Mouse (Mus musculus) hindbrain, embryonic 11.5 days (tissue): Measurements from ENCODE around the gene Dazap2. TPM values are rescaled to one million over a fixed set of nuclear protein-coding genes. Genes with fewer than 3 reads are reported as not detected.
"Not testable (repeated sequence)": the region's sequence is repeated elsewhere in the genome, so short reads cannot be mapped to it uniquely, and the experiment has no call there.

ENCODE experiments used
- ATAC-seq: fragments of 200-750 bp; cut with Nextera tagmentation; 2 replicates; pipeline ENCODE4 v1.8.0; 2017; ENCODE audit warnings: mild to moderate bottlenecking, moderate TSS enrichment, moderate library complexity; ENCODE audit not compliant: low FRiP score
- DNase-seq: peaks from one replicate; pipeline ENCODE4 v3.0.0-alpha.2; 2015; ENCODE audit warnings: low spot score
- H3K27ac ChIP-seq: fragments of 300-500 bp; sonication (generic); 2 replicates; pipeline ENCODE4 v1.5.1; 2014; ENCODE audit warnings: mild to moderate bottlenecking, low read depth, low read length
- H3K27me3 ChIP-seq: fragments of 300-500 bp; sonication (generic); 2 replicates; pipeline ENCODE4 v1.6.1; 2014; ENCODE audit warnings: mild to moderate bottlenecking, low read length, moderate library complexity, mixed read lengths; ENCODE audit not compliant: control insufficient read depth, insufficient read depth
- H3K36me3 ChIP-seq: fragments of 300-500 bp; sonication (generic); 2 replicates; pipeline ENCODE4 v1.6.1; 2014; ENCODE audit warnings: mild to moderate bottlenecking, low read length, moderate library complexity, mixed read lengths; ENCODE audit not compliant: control insufficient read depth, insufficient read depth
- H3K4me1 ChIP-seq: fragments of 300-500 bp; sonication (generic); replicated peaks from 2 replicates; pipeline ENCODE4 v1.6.1; 2014; ENCODE audit warnings: low read length, mixed read lengths; ENCODE audit not compliant: control insufficient read depth, insufficient read depth
- H3K4me2 ChIP-seq: fragments of 300-500 bp; sonication (generic); replicated peaks from 2 replicates; pipeline ENCODE4 v1.6.1; 2014; ENCODE audit warnings: mild to moderate bottlenecking, low read depth, low read length
- H3K4me3 ChIP-seq: fragments of 300-500 bp; sonication (generic); 2 replicates; pipeline ENCODE4 v1.5.1; 2014; ENCODE audit warnings: low read depth, low read length
- H3K9ac ChIP-seq: fragments of 300-500 bp; sonication (generic); 2 replicates; pipeline ENCODE4 v1.6.1; 2014; ENCODE audit warnings: low read depth, low read length
- H3K9me3 ChIP-seq: fragments of 300-500 bp; sonication (generic); 2 replicates; pipeline ENCODE4 v1.6.1; 2016; ENCODE audit warnings: low read length; ENCODE audit not compliant: control insufficient read depth
- WGBS: fragments of 180-500 bp; shearing (Covaris S2); extraction: QIAGEN DNeasy Blood & Tissue Kit; methylation state at CpG from one replicate; pipeline ENCODE4 v1.1.7; 2014; 5-methylcytosine and 5-hydroxymethylcytosine counted together
- polyA plus RNA-seq: library from polyadenylated mRNA; unstranded; fragments of >200 nt; fragmentation: Nextera tagmentation; extraction: Ambion mirVana; gene quantifications from 2 replicates; pipeline ENCODE4 v1.2.1, GENCODE M21; 2014

Gene Dazap2
- polyA plus RNA-seq, 1 experiment from 2014 or later, result 256 TPM

DNA sequence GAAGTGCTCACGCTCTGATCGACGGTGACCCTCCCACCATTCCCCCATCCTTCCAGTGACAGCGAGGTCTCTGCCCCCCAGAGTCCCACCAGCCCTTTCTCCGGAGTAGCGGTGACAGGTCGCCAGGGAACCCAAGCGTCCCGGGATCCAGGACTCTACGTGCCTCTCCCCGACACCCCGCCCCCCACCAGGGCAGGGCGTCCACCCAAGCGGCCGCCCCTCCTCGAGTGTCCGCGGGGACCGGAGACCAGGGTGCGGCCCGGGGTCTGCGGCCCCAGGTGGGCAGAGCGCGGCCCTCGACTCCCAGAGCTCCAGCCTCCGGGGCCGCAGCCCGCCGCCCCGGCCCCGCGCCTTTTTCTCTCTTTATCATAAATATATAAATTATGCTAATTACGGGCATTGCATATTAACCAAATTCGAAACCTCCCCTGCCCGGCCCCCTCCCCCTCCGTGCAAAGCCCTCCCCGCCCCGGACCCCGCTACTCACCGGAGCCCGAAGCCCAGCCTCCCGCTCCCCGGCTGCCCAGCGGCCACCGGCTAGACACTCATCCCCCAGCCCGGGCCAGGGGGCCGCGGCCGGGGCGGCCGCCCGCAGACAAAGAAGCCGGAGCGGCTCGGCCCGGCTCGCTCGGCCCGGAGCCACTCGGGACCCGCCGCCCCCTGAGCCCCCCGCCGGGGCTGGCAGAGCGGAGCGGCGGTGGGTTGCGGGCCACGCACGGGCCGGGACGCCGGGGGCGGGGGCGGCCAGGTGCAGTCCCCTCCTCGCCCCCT, 15.7 kb upstream of the Dazap2 start, which contains the start of gene Pou6f1:
Pou6f1 (minus strand) TSS at position 709 of the 771 bp plus-strand sequence.
- H3K9me3 ChIP-seq, result no peaks in the 10 kb centered on the region
- peak within 1 kb of the TSS; percentile 77 for H3K4me3 ChIP-seq
- ATAC-seq (peak; percentile 75), DNase-seq (peak; percentile 58)
- WGBS, result under 1% methylated on average over 42 of the region's 76 CpGs
- H3K4me1 ChIP-seq, result peaks cover 5% of the 10 kb centered on the region; the same call in 1 of the 2 replicates
- peaks cover 18% of the 10 kb centered on the region for H3K27me3 ChIP-seq
- H3K36me3 ChIP-seq, result no peaks in the 10 kb centered on the region
- peak within 1 kb of the TSS; percentile 91 for H3K9ac ChIP-seq
- peak within 1 kb of the TSS; percentile 70 for H3K27ac ChIP-seq
- H3K4me2 ChIP-seq, result peak within 1 kb of the TSS; percentile 81

DNA sequence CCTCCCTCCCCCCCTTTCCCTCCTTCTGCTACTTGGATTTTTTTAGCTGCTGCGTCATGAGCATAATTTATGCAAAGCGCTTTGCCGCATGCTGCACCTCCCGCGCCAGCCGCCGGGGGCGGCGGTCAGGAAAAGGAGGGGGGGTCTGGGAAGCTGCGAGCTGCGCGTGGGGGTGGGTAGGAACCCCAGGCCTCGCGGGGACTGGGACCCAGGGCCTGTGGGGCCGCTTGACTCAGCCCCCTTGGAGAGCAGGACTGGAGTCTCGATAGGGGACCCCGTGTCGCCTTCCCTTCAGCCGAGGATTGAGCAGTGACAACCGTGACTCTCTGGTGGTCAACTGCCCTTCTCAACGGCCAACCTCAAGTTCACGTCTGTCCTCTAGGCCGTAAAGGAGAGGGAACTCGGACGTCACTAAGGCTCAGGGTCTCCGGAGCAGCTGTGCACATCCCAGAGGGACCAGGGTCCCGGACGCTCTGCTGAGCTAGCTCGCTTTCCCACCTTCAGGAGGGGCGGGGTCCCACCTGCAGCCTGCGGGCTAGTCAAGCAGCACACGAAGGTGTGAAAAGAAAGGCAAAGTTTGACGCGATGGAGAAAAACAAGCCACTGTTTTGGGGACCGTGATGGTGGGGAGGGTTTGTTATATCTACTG, 15.0 kb upstream of the Dazap2 start:
- peaks cover 7% of the 10 kb centered on the region; the same call in 1 of the 2 replicates for H3K4me1 ChIP-seq
- ATAC-seq (peak; percentile 64), DNase-seq (peak; percentile 85)
- H3K27me3 ChIP-seq, result peaks cover 18% of the 10 kb centered on the region
- peak overlapping the region; percentile 70 for H3K27ac ChIP-seq
- peak overlapping the region; percentile 81 for H3K4me2 ChIP-seq
- H3K9me3 ChIP-seq, result no peaks in the 10 kb centered on the region
- 1% methylated on average over 35 of the region's 35 CpGs for WGBS
- H3K9ac ChIP-seq, result peak overlapping the region; percentile 91
- peak overlapping the region; percentile 77 for H3K4me3 ChIP-seq
- no peaks in the 10 kb centered on the region for H3K36me3 ChIP-seq

DNA sequence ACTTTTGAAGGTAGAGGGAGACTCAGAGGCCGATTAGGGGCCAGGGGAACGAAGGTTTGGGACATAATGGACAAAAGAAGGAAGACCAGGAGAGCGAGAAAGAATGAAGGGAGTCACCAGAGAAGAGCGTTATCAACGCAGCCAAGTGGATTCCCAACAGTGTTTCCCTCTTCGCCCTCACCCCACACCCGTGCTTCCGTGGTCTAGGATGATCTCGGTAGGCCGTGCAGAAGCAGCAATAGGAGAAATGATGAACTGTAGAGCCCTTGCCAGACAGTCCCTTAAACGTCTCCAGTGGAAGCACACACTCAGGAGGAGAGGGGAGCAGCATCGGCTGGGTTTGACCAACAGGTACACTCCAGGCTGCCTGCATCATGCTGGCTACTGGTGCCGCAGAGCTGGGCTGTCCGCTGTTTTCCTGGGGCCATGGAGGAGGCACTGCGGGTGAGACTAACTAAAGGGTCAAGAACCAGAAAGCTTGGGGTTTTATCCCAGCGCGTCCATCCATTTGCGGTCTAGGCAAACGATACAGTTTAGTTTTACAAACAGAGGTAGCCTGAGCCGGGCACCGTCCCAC, 14.4 kb upstream of the Dazap2 start:
- H3K4me1 ChIP-seq, result peaks cover 7% of the 10 kb centered on the region; the same call in 1 of the 2 replicates
- no peaks in the 10 kb centered on the region for H3K36me3 ChIP-seq
- no peaks in the 10 kb centered on the region for H3K9me3 ChIP-seq
- H3K27me3 ChIP-seq, result peaks cover 18% of the 10 kb centered on the region
- peak overlapping the region; percentile 81; the same call in 1 of the 2 replicates for H3K4me2 ChIP-seq
- 10% methylated on average over 21 of the region's 21 CpGs for WGBS
- no peak overlapping the region for H3K9ac ChIP-seq
- DNase-seq (peak; percentile 19), ATAC-seq (no peak)
- no peak overlapping the region for H3K27ac ChIP-seq
- no peak overlapping the region for H3K4me3 ChIP-seq

DNA sequence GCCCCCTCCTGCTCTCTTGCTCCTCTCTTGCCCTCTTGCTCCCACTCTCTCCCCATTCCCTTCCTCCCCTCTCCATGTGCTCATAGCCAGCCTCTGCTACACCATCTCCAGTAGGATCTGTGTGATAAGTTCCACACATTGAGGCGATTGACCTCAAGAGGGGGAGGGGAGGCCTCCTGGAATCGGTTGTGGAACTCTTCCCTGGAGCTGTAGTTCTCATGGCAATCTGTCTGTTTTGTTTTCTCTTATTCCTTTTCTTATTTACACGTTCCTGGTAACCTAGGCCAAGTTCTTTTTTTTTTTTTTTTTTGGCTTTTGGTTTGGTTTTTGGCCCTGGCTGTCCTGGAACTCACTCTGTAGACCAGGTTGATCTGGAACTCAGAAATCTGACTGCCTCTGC, 13.5 kb upstream of the Dazap2 start:
- Histone ChIP-seq H3K4me2 (no peak overlapping the region), H3K4me1 (peaks cover 7% of the 10 kb centered on the region; the same call in 1 of the 2 replicates)

DNA sequence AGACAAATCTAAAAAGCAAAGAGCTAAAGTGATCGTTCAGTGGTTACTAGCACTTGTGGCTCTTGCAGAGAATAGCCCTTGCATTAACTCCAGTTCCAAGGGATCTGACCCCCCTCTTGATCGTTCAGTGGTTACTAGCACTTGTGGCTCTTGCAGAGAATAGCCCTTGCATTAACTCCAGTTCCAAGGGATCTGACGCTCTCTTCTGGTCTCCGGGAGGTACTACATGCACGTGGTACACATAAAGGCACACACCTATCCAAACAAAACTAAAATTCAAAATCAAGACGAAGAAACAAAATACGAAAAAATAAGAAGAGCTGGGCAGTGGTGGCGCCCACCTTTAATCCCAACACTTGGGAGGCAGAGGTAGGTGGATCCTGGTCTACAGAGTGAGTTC, 8.5 kb upstream of the Dazap2 start:
- not testable (repeated sequence) for ATAC-seq, H3K9ac ChIP-seq, H3K4me2 ChIP-seq, DNase-seq, H3K9me3 ChIP-seq, H3K4me1 ChIP-seq, H3K27ac ChIP-seq, H3K27me3 ChIP-seq, H3K36me3 ChIP-seq, H3K4me3 ChIP-seq
- WGBS, result 93% methylated on average over 8 of the region's 8 CpGs

More for the DNA sequence above, 13.5 kb upstream of the Dazap2 start:
- WGBS, result 46% methylated on average over 3 of the region's 3 CpGs
- Histone ChIP-seq H3K4me3 (no peak overlapping the region), H3K27me3 (peaks cover 18% of the 10 kb centered on the region), H3K36me3 (no peaks in the 10 kb centered on the region), H3K27ac (no peak overlapping the region), H3K9me3 (no peaks in the 10 kb centered on the region), H3K9ac (no peak overlapping the region)
- DNase-seq (no peak), ATAC-seq (no peak)

DNA sequence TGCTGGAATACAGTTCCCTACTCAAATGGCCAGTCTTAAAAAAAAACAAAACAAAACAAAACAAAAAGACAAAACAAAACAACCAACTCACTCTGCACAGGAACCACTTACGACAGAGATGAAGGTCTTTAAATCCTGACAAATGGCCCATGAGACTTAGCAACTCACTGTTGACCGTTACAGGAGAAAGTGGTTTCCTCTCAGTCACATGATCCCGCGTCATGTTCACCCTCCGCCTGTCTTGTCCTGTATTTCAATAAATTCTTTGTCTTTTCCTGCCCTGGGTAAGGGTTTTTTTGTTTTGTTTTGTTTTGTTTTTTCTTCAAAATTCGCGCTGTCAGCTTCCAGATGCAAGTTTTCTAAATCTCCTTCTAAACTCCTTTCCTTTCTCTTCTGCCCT, 3.2 kb upstream of the Dazap2 start:
- WGBS, result 83% methylated on average over 7 of the region's 7 CpGs
- no peaks in the 10 kb centered on the region for H3K36me3 ChIP-seq

DNA sequence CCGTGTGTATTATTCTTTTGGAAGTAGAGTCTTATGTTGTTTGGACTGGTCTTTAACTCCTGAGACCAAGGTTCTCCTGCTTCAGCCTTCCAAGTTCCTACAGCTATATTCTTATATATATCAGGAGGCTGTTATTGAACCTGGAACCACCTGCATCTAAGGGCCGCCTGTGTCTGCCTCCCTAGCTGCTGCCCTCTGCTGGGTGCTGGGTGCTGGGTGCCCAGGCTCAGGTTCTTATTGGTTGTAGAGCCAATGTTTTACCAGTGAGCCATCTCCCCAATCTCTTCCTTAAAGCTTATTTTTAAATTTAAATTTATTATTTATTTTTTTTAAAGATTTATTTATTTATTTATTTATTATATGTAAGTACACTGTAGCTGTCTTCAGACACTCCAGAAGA, 2.7 kb upstream of the Dazap2 start:
- no peak overlapping the region for H3K9ac ChIP-seq
- no peaks in the 10 kb centered on the region for H3K36me3 ChIP-seq
- H3K4me1 ChIP-seq, result peaks cover 2% of the 10 kb centered on the region; the same call in 1 of the 2 replicates
- no peak overlapping the region for H3K4me3 ChIP-seq
- ATAC-seq, result no peak
- no peak overlapping the region for H3K27ac ChIP-seq
- 70% methylated on average over 2 of the region's 2 CpGs for WGBS
- H3K4me2 ChIP-seq, result no peak overlapping the region
- DNase-seq, result no peak
- no peaks in the 10 kb centered on the region for H3K27me3 ChIP-seq
- no peaks in the 10 kb centered on the region for H3K9me3 ChIP-seq

More for the DNA sequence above, 3.2 kb upstream of the Dazap2 start:
- Histone ChIP-seq H3K4me1 (peaks cover 2% of the 10 kb centered on the region; the same call in 1 of the 2 replicates), H3K27ac (no peak overlapping the region), H3K4me2 (no peak overlapping the region), H3K9me3 (no peaks in the 10 kb centered on the region), H3K27me3 (no peaks in the 10 kb centered on the region), H3K9ac (no peak overlapping the region), H3K4me3 (no peak overlapping the region)
- DNase-seq (no peak), ATAC-seq (no peak)

DNA sequence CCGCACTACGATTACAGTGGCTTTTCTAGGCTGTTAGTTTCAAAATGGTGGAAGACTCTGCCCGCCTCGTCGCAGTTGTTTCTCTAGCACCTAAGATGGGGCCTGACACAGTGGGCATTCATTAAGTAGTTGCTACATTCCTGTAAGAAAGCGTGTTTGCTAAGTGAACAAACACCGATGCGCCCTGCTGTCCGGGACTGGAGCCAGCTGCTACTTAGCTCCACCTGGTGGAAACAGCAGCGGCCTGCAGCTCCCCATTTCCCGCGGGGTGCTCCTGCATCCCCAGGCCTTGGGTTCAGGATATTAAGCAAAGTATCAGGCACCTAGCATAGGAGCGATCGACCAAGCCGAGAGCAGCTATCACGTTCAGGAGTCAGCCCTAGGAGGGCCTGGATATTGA, 1.6 kb upstream of the Dazap2 start:
- ATAC-seq (no peak), DNase-seq (peak; percentile 84)
- Histone ChIP-seq H3K4me2 (peak overlapping the region; percentile 5; the same call in 1 of the 2 replicates), H3K36me3 (peaks cover 3% of the 10 kb centered on the region; the same call in 1 of the 2 replicates), H3K27ac (no peak overlapping the region), H3K4me1 (peaks cover 2% of the 10 kb centered on the region; the same call in 1 of the 2 replicates), H3K9me3 (no peaks in the 10 kb centered on the region), H3K27me3 (no peaks in the 10 kb centered on the region), H3K9ac (no peak overlapping the region), H3K4me3 (no peak overlapping the region; the same call in 1 of the 2 replicates)
- WGBS, result 9% methylated on average over 16 of the region's 16 CpGs
